ENCODE assay signal across 7 mouse cellular contexts in the genomic region with DNA sequence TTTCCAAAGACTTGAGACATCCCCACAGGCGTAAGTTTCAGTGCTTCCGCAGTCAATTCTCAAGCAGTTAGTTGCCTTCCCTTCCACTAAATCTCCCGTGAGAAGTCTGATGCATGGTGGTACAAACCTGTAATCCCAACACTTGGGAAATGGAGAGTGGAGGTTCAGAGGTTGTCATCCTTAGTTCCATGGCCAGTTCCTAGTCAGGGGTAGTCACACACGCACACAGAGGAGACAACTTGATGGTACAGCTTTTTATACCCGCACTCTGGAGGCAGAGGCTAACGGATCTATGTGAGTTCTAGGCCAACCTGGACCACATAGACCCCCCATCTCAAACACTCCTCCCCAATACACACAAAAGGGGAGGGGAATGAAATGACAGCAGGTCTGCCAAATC. TPM values are rescaled to one million over a fixed set of nuclear protein-coding genes. Genes with fewer than 3 reads are reported as not detected.
DNase-seq lines count a peak whose midpoint lies in the region; ATAC-seq and TF ChIP-seq lines count a peak whose summit lies in the region.

No protein-coding gene starts in this region.

- H3K36me3 ChIP-seq in thymus, adult 2 months (ENCODE audit: control insufficient read depth, insufficient read depth, low read length) = no peaks in the 10 kb centered on the region
- H3K36me3 ChIP-seq in forebrain, embryonic 14.5 days (ENCODE audit: control insufficient read depth, insufficient read depth, low read length) = no peaks in the 10 kb centered on the region
- H3K36me3 ChIP-seq in liver, embryonic 15.5 days (replicated peaks) = no peaks in the 10 kb centered on the region

- TF ChIP-seq CTCF in thymus, adult 2 months (IDR thresholded peaks at IDR 0.05; ENCODE audit: borderline replicate concordance, control insufficient read depth, extremely low read depth, insufficient read depth, low read length, poor library complexity) = no peak

- peak overlapping the region; percentile 92 for H3K4me2 ChIP-seq in forebrain, embryonic 14.5 days (ENCODE audit: low read length)
- peak overlapping the region; percentile 93 for H3K4me2 ChIP-seq in liver, embryonic 15.5 days

- H3K9me3 ChIP-seq in forebrain, embryonic 14.5 days (replicated peaks; ENCODE audit: control insufficient read depth, low read length) = no peaks in the 10 kb centered on the region
- H3K9me3 ChIP-seq in liver, embryonic 15.5 days (replicated peaks) = no peaks in the 10 kb centered on the region

- H3K4me1 ChIP-seq in thymus, adult 2 months (replicated peaks; ENCODE audit: control insufficient read depth, insufficient read depth, low read length) = peaks cover 42% of the 10 kb centered on the region
- H3K4me1 ChIP-seq in forebrain, embryonic 14.5 days (ENCODE audit: control insufficient read depth, insufficient read depth, low read length) = peaks cover 43% of the 10 kb centered on the region
- H3K4me1 ChIP-seq in liver, embryonic 15.5 days (replicated peaks) = peaks cover 74% of the 10 kb centered on the region

- ATAC-seq in forebrain, embryonic 14.5 days = no peak
- ATAC-seq in liver, embryonic 15.5 days (ENCODE audit: insufficient read depth) = no peak

- TF ChIP-seq POLR2A in thymus, adult 2 months (IDR thresholded peaks at IDR 0.05; ENCODE audit: control insufficient read depth, extremely low read depth, insufficient read depth, low read length, poor library complexity) = no peak

- no peak for DNase-seq in thymus, adult 2 months
- no peak for DNase-seq in thymus, postnatal 14 days
- DNase-seq in forebrain, embryonic 14.5 days (ENCODE audit: low spot score) = no peak
- DNase-seq in yolk sac, embryonic 10.5 days (ENCODE audit: low spot score) = no peak
- DNase-seq in cerebellum, adult 9-11 months = no peak
- DNase-seq in embryo, embryonic 10 days (ENCODE audit: low spot score) = no peak

- peak overlapping the region; percentile 79 for H3K9ac ChIP-seq in forebrain, embryonic 14.5 days (ENCODE audit: low read length)
- peak overlapping the region; percentile 81 for H3K9ac ChIP-seq in liver, embryonic 15.5 days

- peak overlapping the region; percentile 65 for H3K4me3 ChIP-seq in thymus, adult 2 months (ENCODE audit: control insufficient read depth, insufficient read depth, low read length)
- peak overlapping the region; percentile 66 for H3K4me3 ChIP-seq in forebrain, embryonic 14.5 days (ENCODE audit: low read depth, low read length)
- peak overlapping the region; percentile 85 for H3K4me3 ChIP-seq in liver, embryonic 15.5 days (replicated peaks)

- WGBS in thymus, adult 2 months = 20% methylated on average over 6 of the region's 6 CpGs
- WGBS in forebrain, embryonic 14.5 days = 15% methylated on average over 6 of the region's 6 CpGs
- 14% methylated on average over 6 of the region's 6 CpGs for WGBS in liver, embryonic 15.5 days (ENCODE audit: insufficient replicate concordance)

- peak overlapping the region; percentile 44 for H3K27ac ChIP-seq in thymus, adult 2 months (ENCODE audit: control insufficient read depth, insufficient read depth, low read length)
- peak overlapping the region; percentile 70 for H3K27ac ChIP-seq in forebrain, embryonic 14.5 days (ENCODE audit: low read depth, low read length)
- H3K27ac ChIP-seq in liver, embryonic 15.5 days (replicated peaks) = peak overlapping the region; percentile 84

- H3K27me3 ChIP-seq in thymus, adult 2 months (ENCODE audit: control insufficient read depth, insufficient read depth, low read length) = no peaks in the 10 kb centered on the region
- no peaks in the 10 kb centered on the region for H3K27me3 ChIP-seq in forebrain, embryonic 14.5 days (replicated peaks; ENCODE audit: control insufficient read depth, insufficient read depth, low read length)
- H3K27me3 ChIP-seq in liver, embryonic 15.5 days = no peaks in the 10 kb centered on the region

RNA-seq across cellular contexts. Expression of gene Itpkc, which starts 0.4 kb away (rescaled TPM):
- 12.2 and 12.4 TPM in 2 replicates for polyA plus RNA-seq in thymus, adult 2 months (2012; rRNA removed)
- 4.4 and 6.5 TPM in 2 replicates for polyA plus RNA-seq in forebrain, embryonic 14.5 days (2014; fragmentation: Nextera tagmentation; extraction: Ambion mirVana)
- polyA plus RNA-seq in liver, embryonic 15.5 days (2015; fragmentation: Nextera tagmentation; extraction: Ambion mirVana) = 1.7 and 2.1 TPM in 2 replicates

RNA-seq across cellular contexts. Expression of gene Coq8b, which starts 4.0 kb away (rescaled TPM):
- 53.1 and 57.8 TPM in 2 replicates for polyA plus RNA-seq in thymus, adult 2 months (2012; rRNA removed)
- polyA plus RNA-seq in forebrain, embryonic 14.5 days (2014; fragmentation: Nextera tagmentation; extraction: Ambion mirVana) = 21.1 and 22.9 TPM in 2 replicates
- polyA plus RNA-seq in liver, embryonic 15.5 days (2015; fragmentation: Nextera tagmentation; extraction: Ambion mirVana) = 23.8 and 26.5 TPM in 2 replicates

RNA-seq across cellular contexts. Expression of gene Numbl, which starts 29.4 kb away (rescaled TPM):
- polyA plus RNA-seq in thymus, adult 2 months (2012; rRNA removed) = 10.3 and 10.7 TPM in 2 replicates
- polyA plus RNA-seq in forebrain, embryonic 14.5 days (2014; fragmentation: Nextera tagmentation; extraction: Ambion mirVana) = 22.9 and 28.6 TPM in 2 replicates
- polyA plus RNA-seq in liver, embryonic 15.5 days (2015; fragmentation: Nextera tagmentation; extraction: Ambion mirVana) = 2.0 and 2.6 TPM in 2 replicates

RNA-seq across cellular contexts. Expression of gene Snrpa, which starts 32.8 kb away (rescaled TPM):
- polyA plus RNA-seq in thymus, adult 2 months (2012; rRNA removed) = 293 and 316 TPM in 2 replicates
- polyA plus RNA-seq in forebrain, embryonic 14.5 days (2014; fragmentation: Nextera tagmentation; extraction: Ambion mirVana) = 264 and 273 TPM in 2 replicates
- polyA plus RNA-seq in liver, embryonic 15.5 days (2015; fragmentation: Nextera tagmentation; extraction: Ambion mirVana) = 79.3 and 89.6 TPM in 2 replicates

RNA-seq across cellular contexts. Expression of gene BC024978, which starts 33.3 kb away (rescaled TPM):
- 20.4 and 20.9 TPM in 2 replicates for polyA plus RNA-seq in thymus, adult 2 months (2012; rRNA removed)
- 2.8 and 3.2 TPM in 2 replicates for polyA plus RNA-seq in forebrain, embryonic 14.5 days (2014; fragmentation: Nextera tagmentation; extraction: Ambion mirVana)
- 0.79 and 1.0 TPM in 2 replicates for polyA plus RNA-seq in liver, embryonic 15.5 days (2015; fragmentation: Nextera tagmentation; extraction: Ambion mirVana)
